Mouse (Mus musculus) adipocyte (in vitro differentiated cells): ENCODE measurements around the gene Zdhhc14.

ENCODE experiments used
- DNase-seq: peaks from one replicate; pipeline ENCODE4 v3.0.0-alpha.2; 2016; ENCODE audit warnings: low spot score

Zdhhc14 gene

DNA sequence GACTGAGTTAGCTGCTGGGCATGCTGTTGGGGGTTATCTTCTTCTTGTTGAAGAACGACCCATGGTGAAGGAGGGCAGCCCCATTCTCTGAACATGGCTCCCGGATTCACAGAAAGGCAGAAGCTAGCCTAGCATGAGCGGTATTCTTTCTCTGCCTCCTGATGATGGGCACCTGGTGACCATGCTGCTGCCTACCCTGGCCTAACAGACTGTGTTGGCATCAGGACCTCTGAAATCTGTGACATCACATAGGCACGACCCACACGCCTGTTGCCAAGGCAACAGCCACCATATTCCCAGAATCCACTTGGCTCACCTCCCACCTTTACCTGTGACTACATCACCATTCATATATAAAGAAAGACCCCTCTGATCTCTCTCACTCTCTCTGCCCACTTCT, 251.7 kb downstream of the Zdhhc14 start:
- DNase-seq: no peak

DNA sequence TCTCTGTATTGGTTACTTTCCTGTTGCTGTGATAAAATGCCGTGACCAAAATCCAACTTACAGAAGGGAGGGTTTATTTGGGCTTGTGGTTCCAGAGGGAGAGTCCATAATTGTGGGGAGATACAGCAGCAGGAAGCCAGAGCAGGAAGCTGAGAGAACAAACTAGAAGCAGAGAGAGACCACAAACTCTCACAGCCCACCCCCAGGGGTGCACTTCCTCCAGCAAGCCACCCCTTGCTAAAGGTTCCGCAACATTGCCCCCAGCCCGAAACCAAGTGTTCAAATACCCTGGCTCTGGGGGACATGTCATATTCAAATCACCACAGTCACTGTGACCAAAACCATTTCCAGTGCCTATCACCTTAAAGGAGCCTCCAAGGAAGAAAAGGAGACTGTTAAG, 254.0 kb downstream of the Zdhhc14 start:
- no peak for DNase-seq

DNA sequence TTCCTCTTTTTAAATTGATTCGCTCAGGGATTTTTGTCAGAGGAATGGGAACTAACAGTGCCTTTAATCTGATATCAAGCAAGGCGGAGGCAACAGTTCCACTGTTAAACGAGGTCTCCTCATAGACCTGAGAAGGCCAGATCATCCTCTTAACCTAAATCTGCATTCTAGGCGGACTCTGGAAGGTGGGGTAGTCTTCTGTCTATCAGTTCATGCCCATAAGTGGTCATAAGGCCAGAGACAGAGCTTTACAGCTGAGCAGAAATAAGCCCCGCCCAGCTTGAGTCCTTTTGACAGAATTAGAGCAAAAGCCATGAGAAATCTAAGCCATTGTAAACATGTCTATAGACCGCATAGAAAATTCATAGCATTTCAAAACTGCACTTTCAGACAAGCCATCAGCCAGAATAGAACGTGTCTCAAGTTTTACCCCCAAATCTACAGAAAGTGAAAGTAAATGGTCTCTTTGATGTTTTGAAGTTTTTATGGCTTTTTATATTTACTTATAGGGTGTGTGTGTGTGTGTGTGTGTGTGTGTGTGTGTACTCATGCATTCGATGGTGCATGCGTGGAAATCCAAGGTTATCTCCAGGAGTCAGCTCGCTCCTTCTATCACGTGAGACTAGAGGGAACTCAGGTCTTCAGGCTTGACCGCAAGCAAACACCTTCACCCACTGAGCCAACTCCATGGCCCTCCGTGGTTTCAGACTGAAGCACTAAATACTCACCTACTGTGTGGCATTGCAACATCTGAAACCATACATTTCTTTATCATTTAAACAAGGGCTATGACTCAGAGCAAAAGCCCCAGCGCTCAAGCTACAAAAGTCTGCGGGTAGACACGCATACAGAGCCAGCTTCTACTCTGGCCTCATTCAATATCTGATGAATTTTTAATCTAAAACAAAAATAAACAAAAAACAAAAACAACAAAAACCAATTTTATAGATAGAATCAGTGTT, 255.5 kb downstream of the Zdhhc14 start:
- peak; percentile 38 for DNase-seq

DNA sequence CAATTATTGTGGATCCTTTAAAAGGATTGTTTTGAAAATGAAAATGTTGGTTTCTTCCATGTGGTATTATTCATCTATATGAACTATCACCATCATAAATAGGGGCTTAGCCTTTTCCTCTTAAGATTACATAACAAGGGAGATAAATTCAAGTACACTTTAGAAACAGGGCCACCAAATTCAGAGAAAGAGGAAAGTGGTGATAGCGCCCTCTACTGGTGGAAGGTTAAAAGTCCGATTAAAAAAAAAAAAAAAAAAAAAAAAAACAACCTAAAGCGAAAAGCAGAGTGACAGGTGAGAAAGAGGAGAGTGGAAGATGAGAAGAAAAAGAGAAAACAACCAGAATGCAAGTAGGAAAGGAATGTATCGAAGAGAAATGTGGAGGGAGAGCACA, 256.1 kb downstream of the Zdhhc14 start:
- peak; percentile 84 for DNase-seq

DNA sequence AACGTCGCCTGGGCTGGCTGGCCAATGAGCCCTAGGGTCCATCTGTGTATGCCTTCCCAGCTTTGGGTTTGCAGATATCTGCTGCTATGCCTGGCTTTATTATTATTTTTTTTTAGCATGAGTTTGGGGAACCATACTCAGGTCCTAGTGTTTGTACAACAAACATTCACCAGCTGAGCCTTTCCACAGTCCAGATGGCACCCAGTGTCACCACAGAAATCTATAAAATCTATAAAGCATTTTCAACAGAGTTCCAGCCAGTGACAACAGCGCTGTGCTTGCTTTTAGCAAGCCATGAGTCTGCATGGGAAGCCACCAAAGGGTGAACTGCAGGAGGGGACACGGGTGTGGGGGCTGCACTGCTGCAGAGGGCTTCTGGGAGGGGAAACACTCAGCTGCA, 257.9 kb downstream of the Zdhhc14 start:
- no peak for DNase-seq

- no peak for DNase-seq
Observed at GRCm38 (mm10) chr17:5751066-5751465, 258.7 kb downstream of the Zdhhc14 start.

DNA sequence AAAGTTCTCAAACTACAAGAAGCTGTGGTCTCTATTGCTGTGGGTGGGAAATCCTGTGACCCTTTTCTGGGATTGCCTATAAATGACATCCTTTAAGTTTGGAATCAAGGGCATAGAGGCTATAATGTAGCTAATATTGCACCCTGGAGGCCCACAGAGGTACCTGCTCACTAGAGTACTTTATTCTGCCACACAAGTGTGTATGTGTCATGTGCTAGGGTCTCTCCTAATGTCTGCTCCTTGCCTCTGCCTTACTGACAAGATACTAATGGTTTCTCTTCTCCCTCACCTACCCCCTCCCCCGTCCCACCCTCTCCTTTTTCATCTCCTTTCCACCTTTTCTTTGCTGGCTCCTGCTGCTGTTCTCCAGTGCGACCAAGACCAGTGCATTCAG, 260.0 kb downstream of the Zdhhc14 start:
- DNase-seq: no peak

DNA sequence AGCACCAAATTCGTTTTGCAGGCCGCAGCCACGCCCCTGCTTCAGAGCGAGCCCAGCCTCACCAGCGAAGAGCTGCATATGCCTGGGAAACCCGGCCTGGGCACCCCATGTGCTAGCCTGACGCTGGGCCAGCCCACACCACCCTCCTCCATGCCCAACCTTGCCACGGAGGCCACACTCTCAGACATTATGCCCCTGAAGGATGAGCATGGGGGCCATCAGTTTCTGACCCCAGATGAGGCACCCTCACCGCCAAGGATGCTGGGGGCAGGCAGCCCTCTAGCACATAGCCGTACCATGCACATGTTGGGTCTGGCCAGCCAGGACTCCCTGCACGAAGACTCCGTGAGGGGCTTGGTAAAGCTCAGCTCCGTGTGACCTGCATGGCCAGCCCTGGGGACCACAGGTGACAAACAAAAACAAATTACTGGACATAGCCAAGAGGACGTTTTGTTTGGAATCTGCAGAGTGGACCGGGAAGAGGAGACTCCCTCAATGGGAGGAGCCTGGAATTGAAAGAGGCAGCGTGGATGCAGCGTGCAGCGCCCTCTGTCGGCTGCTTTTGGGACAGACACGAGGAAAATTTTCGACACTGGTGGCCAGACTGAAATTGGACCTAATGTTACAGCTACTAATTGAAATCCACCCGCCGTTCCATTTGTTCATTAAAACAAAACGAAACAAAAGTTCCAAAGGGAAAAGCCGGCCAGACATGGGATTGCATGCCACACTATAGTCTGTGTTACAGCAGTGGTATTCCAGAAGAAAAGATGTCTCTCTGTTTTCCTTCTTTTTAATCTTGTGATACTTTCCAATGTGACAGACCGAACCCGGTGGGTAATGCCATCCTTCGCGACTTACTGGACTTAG, 260.6 kb downstream of the Zdhhc14 start:
- peak; percentile 76 for DNase-seq

DNA sequence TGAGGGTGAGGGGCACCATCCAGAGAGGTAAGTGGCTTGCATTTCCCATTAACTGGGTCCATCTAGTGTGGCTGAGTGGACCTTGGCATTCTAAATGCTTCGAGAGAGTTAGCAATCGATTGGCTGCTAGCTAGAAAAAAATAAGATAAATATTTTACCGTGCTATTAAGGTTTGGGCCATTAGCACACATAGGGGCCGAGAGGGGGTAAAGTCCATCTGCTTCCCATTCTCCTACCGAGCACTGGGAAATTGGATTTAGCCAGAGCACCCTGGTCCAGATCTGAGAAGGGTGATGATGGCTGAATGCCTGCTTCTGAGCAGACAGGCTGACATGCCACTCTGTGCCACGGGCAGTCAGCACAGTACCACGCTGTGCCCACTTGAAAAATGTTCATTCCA, 263.1 kb downstream of the Zdhhc14 start:
- DNase-seq: no peak

DNA sequence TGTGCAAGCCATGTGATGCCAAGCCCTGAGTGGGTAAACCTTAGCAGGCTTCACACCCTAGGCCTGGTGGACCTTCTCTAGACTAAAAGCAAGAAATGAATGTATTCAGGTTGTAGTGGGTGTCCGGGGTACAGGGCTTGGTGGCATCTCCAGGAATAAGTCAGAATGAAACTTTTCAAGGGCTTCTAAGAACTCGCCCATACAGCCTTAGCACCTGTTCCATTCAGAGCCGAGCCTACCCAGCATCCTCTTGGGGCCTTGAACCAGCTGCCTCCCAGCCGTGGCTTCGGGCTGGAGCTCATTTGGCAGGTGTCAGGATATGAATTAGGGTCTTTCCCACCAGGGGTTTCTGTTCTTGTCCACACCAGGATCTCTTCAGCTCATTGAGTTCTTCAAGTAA, 263.7 kb downstream of the Zdhhc14 start:
- DNase-seq: no peak

GRCm38 (mm10) chr17:5756855-5757254, 264.5 kb downstream of the Zdhhc14 start:
- DNase-seq: no peak

DNA sequence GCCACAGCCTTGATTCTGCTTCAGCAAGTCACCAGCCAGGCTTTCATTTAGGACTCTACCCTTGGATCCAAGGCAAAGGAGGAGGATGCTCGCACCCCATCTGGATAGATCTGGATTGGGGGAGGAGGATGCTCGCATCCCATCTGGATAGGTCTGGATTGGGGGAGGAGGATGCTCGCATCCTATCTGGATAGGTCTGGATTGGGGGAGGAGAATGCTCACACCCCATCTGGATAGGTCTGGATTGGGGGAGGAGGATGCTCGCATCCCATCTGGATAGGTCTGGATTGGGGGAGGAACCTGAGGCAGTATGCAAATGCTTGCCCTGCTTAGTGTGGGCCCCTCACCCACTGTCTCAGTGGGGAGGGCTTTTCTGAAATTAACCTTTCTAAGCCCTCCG, 271.4 kb downstream of the Zdhhc14 start:
- no peak for DNase-seq

DNA sequence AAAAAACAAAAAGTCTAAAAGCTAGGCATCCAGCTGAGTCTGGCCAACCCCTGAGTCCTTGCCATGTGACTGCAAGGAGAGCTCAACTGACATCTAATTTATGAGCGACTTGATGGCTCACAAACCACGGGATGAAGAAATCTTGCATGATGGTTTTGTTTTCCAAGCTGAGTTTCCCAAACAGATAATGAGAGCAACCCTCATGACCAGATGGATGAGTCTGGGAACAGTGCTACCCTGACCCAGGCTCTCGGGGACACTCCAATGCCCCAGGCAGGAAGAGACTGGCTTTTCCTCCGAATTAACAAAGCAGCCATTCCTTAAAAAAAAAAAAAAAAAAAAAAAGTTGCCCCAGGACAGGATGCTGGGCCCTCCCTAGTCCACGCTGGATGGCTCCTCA, 271.9 kb downstream of the Zdhhc14 start:
- DNase-seq: peak; percentile 91

DNA sequence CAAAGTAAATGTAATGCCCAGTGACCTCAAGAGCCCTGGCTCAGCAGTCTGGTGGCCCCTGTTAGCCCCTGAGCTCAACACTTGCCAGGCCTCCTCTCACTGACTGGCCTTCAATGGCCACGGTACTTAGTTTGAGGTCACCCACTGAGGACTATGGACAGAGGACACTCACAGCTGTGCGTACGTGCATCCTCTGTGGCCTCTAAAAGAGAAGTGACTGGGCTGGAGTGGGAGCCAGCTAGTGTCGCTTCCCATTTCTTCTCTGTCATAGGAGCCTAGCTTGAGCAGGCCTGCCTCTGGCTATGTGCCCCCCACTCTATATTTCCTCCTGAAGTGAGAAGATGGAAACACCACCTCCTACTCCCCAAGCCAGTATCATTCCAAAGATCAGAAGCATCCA, 273.4 kb downstream of the Zdhhc14 start:
- no peak for DNase-seq

- no peak for DNase-seq
Observed at GRCm38 (mm10) chr17:5768164-5768705, 275.9 kb downstream of the Zdhhc14 start.

- DNase-seq: no peak
Observed at GRCm38 (mm10) chr17:5768810-5769520, 276.6 kb downstream of the Zdhhc14 start.

- DNase-seq: no peak
Observed at GRCm38 (mm10) chr17:5769776-5770175, 277.4 kb downstream of the Zdhhc14 start.

- DNase-seq: no peak
Observed at GRCm38 (mm10) chr17:5770265-5771249, 278.2 kb downstream of the Zdhhc14 start.

GRCm38 (mm10) chr17:5780213-5780975, 288.0 kb downstream of the Zdhhc14 start:
- peak; percentile 61 for DNase-seq

- peak; percentile 76 for DNase-seq
Observed at GRCm38 (mm10) chr17:5785238-5785637, 292.9 kb downstream of the Zdhhc14 start.
